Mouse (Mus musculus): Measurements from ENCODE around the gene Lyzl4. TPM values are rescaled to one million over a fixed set of nuclear protein-coding genes. Genes with fewer than 3 reads are reported as not detected.
"Not testable (repeated sequence)": the region's sequence is repeated elsewhere in the genome, so short reads cannot be mapped to it uniquely, and the experiment has no call there.

Gene Lyzl4
- polyA plus RNA-seq, 1 experiment from 2014 or later = 0.41 TPM

DNA sequence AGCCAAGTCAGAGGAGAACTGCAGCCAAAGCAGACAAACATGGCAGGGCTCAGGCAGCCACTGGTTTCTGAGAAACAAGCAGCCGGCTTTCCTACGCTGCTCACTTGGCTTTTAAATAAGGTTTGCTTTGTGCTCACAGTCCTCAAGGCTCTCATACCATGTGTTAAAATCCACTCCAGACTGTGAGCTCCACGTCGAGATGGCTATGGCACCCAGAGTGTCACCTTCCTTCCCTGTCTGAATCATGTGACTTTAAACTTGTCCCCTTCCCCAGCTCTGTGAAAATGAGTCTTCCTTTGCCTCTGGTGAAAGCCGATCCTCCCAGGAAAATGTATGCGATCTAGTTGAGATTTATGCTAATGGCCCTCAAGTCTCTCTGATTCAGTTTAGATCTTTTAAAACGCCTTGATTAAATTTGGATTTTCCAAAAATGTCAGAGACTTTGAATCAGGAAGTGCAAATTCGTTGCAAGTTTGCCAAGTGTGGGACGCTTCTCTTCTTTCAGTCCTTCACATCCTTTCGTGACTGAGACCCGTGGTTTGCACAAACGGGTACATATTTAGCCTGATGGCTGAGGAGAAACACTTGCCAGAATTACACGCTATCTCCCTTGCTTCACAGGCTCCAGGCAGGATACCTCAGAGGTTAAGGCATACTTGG lies 41.6 kb downstream of the Lyzl4 start:
- H3K27ac ChIP-seq (ENCODE audit: low read length) = no peak overlapping the region
- H3K36me3 ChIP-seq (ENCODE audit: control insufficient read depth, insufficient read depth, low read length) = no peaks in the 10 kb centered on the region
- ATAC-seq (ENCODE audit: insufficient read depth, low FRiP score) = no peak
- no peaks in the 10 kb centered on the region for H3K27me3 ChIP-seq (ENCODE audit: control insufficient read depth, insufficient read depth, low read length)
- H3K4me3 ChIP-seq (replicated peaks; ENCODE audit: low read length) = no peak overlapping the region
- no peak overlapping the region for H3K4me2 ChIP-seq (ENCODE audit: low read depth, low read length)
- H3K9ac ChIP-seq (ENCODE audit: low read length) = no peak overlapping the region
- H3K4me1 ChIP-seq (ENCODE audit: control insufficient read depth, insufficient read depth, low read length) = 0 out of 2 replicates have a peak, but pooled peaks cover 11% of the 10 kb centered on the region
- 35% methylated on average over 13 of the region's 13 CpGs for WGBS
- no peaks in the 10 kb centered on the region for H3K9me3 ChIP-seq (replicated peaks; ENCODE audit: control insufficient read depth, low read length)

DNA sequence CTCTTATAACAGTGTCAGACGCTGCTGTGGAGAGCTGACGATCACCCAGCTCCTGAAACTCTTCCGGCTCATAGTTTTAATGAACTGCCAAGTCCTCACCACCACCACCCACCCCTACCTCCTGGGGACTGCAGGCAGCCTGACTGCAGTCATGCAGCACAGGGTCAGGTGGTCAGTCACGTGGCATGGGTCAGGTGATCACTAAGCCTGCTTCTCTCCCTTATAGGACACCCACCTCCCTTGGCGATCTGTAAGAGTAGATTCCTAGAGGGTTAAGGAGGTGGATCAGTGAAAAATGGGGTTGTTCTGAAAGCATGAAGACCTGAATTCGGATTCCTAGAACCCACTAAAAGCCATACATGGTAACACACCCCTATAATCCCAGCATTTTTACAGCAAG lies 42.3 kb downstream of the Lyzl4 start:
- no peak for ATAC-seq (ENCODE audit: insufficient read depth, low FRiP score)
- Histone ChIP-seq H3K36me3 (ENCODE audit: control insufficient read depth, insufficient read depth, low read length) (no peaks in the 10 kb centered on the region), H3K27ac (ENCODE audit: low read length) (no peak overlapping the region), H3K4me3 (replicated peaks; ENCODE audit: low read length) (no peak overlapping the region), H3K9ac (ENCODE audit: low read length) (no peak overlapping the region), H3K9me3 (replicated peaks; ENCODE audit: control insufficient read depth, low read length) (no peaks in the 10 kb centered on the region), H3K27me3 (ENCODE audit: control insufficient read depth, insufficient read depth, low read length) (no peaks in the 10 kb centered on the region), H3K4me1 (ENCODE audit: control insufficient read depth, insufficient read depth, low read length) (0 out of 2 replicates have a peak, but pooled peaks cover 11% of the 10 kb centered on the region), H3K4me2 (ENCODE audit: low read depth, low read length) (no peak overlapping the region)
- WGBS = 81% methylated on average over 6 of the region's 6 CpGs

DNA sequence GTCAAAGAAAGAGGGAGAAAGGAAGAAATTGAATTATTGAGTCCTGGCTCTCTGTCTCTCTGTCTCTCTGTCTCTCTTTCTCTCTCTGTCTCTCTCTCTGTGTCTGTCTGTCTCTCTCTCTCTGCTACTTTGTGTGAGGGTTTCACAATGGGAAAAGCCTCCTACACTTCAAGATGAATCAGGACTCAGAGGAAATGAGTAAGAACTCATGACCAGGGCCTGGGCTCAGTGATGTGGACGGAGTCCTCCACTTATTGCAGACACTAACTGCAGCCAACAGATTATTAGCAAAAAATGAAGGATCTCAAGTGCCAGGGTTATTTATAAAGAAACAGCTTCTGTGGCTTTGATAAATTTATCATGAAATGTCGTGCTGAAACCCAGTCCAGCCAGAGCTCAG lies 43.8 kb downstream of the Lyzl4 start:
- Histone ChIP-seq H3K27ac (ENCODE audit: low read length) (no peak overlapping the region), H3K9ac (ENCODE audit: low read length) (no peak overlapping the region), H3K4me3 (replicated peaks; ENCODE audit: low read length) (no peak overlapping the region), H3K36me3 (ENCODE audit: control insufficient read depth, insufficient read depth, low read length) (no peaks in the 10 kb centered on the region), H3K27me3 (ENCODE audit: control insufficient read depth, insufficient read depth, low read length) (no peaks in the 10 kb centered on the region), H3K4me2 (ENCODE audit: low read depth, low read length) (no peak overlapping the region), H3K9me3 (replicated peaks; ENCODE audit: control insufficient read depth, low read length) (no peaks in the 10 kb centered on the region), H3K4me1 (ENCODE audit: control insufficient read depth, insufficient read depth, low read length) (0 out of 2 replicates have a peak, but pooled peaks cover 11% of the 10 kb centered on the region)
- 60% methylated on average over 2 of the region's 2 CpGs for WGBS
- no peak for ATAC-seq (ENCODE audit: insufficient read depth, low FRiP score)

DNA sequence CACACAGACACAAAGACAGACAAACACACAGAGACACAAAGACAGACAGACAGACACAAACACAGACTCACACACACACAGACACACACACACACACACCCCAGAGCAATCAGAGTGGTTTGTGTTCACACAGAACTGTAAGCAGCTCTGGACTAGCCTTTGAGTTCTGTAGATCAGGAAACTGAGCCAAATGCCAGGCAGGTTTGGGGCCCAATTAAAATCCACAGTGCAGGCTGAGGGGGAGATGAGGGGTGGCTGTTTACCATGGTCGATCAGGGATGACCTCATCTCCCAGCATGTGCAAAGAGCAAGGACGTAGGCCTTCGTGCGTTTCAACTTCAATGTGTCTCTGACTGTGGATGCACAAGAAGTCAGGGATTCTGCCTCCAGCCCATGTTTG lies 47.1 kb downstream of the Lyzl4 start:
- no peak for ATAC-seq (ENCODE audit: insufficient read depth, low FRiP score)
- Histone ChIP-seq H3K9me3 (replicated peaks; ENCODE audit: control insufficient read depth, low read length) (no peaks in the 10 kb centered on the region), H3K36me3 (ENCODE audit: control insufficient read depth, insufficient read depth, low read length) (no peaks in the 10 kb centered on the region), H3K27me3 (ENCODE audit: control insufficient read depth, insufficient read depth, low read length) (no peaks in the 10 kb centered on the region), H3K4me3 (replicated peaks; ENCODE audit: low read length) (no peak overlapping the region), H3K4me1 (ENCODE audit: control insufficient read depth, insufficient read depth, low read length) (peaks cover 2% of the 10 kb centered on the region; the same call in 1 of the 2 replicates), H3K4me2 (ENCODE audit: low read depth, low read length) (no peak overlapping the region), H3K27ac (ENCODE audit: low read length) (no peak overlapping the region), H3K9ac (ENCODE audit: low read length) (no peak overlapping the region)
- WGBS = 56% methylated on average over 4 of the region's 4 CpGs

DNA sequence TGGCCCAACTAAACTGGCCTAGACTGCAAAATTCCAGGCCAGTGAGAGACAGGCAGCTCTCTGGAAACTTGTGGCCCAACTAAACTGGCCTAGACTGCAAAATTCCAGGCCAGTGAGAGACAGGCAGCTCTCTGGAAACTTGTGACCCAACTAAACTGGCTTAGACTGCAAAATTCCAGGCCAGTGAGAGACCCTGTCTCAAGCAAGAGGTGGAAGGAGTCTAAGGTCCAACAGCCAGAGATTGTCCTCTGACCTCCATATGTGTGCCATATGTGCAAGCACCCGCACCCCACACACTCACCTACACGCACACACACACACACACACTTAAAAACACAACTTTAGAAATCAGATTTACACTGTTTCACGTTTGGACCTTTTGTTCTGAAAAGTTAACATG lies 48.1 kb downstream of the Lyzl4 start:
- 81% methylated on average over 3 of the region's 3 CpGs for WGBS
- not testable (repeated sequence) for H3K4me3 ChIP-seq (replicated peaks; ENCODE audit: low read length); H3K4me1 ChIP-seq (ENCODE audit: control insufficient read depth, insufficient read depth, low read length); H3K9me3 ChIP-seq (replicated peaks; ENCODE audit: control insufficient read depth, low read length); H3K9ac ChIP-seq (ENCODE audit: low read length); H3K4me2 ChIP-seq (ENCODE audit: low read depth, low read length); H3K27ac ChIP-seq (ENCODE audit: low read length); ATAC-seq (ENCODE audit: insufficient read depth, low FRiP score); H3K27me3 ChIP-seq (ENCODE audit: control insufficient read depth, insufficient read depth, low read length); H3K36me3 ChIP-seq (ENCODE audit: control insufficient read depth, insufficient read depth, low read length)

DNA sequence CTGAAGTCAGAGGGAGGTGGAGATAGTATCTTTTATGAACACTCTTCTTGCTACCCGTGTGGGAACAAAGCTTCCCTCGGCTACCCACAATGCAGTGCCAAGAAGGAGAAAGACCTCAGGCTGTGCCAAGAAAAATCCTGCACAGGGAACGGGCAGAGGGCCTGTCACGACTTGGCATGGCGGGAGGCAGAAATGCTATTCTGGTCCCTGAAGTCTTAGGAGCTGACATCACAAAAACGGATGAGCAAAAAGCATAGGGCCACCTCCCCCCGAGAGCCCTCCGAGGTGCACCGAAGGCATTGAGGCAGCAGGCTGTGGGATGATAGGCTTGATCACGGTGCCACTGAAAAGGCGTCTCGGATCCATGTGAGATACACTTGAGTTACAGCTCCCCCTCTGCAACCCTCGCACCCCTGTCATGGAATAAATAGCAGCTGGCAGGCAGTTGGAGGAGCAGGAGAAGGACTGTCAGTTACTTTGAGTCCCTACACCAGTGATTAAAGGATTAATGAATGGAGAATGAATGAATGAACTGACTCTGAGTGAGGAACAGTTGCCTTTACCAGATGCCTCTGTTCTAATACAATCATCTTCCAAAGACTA lies 48.8 kb downstream of the Lyzl4 start:
- WGBS = 76% methylated on average over 13 of the region's 13 CpGs
- Histone ChIP-seq H3K4me2 (ENCODE audit: low read depth, low read length) (no peak overlapping the region), H3K36me3 (ENCODE audit: control insufficient read depth, insufficient read depth, low read length) (no peaks in the 10 kb centered on the region), H3K9ac (ENCODE audit: low read length) (no peak overlapping the region), H3K9me3 (replicated peaks; ENCODE audit: control insufficient read depth, low read length) (peaks cover 11% of the 10 kb centered on the region; the same call in 1 of the 2 replicates), H3K4me1 (ENCODE audit: control insufficient read depth, insufficient read depth, low read length) (peaks cover 7% of the 10 kb centered on the region; the same call in 1 of the 2 replicates), H3K4me3 (replicated peaks; ENCODE audit: low read length) (no peak overlapping the region), H3K27ac (ENCODE audit: low read length) (no peak overlapping the region), H3K27me3 (ENCODE audit: control insufficient read depth, insufficient read depth, low read length) (no peaks in the 10 kb centered on the region)
- ATAC-seq (ENCODE audit: insufficient read depth, low FRiP score) = no peak

DNA sequence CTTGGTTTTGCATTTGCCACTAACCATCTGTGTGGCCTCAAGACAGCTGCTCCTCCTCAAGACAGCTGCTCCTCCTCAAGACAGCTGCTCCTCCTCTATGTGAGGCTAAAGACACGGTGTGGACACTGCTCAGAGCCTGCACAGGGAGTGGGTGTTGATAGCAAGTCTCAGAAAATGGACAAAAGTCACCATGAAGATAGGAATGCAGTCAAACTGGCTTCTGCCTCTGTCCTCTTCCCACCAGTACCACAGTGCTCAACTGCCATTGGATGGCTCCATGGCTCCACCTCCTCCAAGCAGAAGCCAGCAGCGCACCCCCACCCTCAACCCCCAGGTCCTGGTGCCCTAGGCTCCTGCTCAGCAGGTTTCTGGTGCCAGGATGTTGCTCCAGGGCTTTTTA lies 52.4 kb downstream of the Lyzl4 start:
- peaks cover 11% of the 10 kb centered on the region; the same call in 1 of the 2 replicates for H3K9me3 ChIP-seq (replicated peaks; ENCODE audit: control insufficient read depth, low read length)
- peak; percentile 74 for ATAC-seq (ENCODE audit: insufficient read depth, low FRiP score)
- no peaks in the 10 kb centered on the region for H3K27me3 ChIP-seq (ENCODE audit: control insufficient read depth, insufficient read depth, low read length)
- no peaks in the 10 kb centered on the region for H3K36me3 ChIP-seq (ENCODE audit: control insufficient read depth, insufficient read depth, low read length)
- 42% methylated on average over 2 of the region's 2 CpGs for WGBS
- no peak overlapping the region for H3K4me2 ChIP-seq (ENCODE audit: low read depth, low read length)
- H3K27ac ChIP-seq (ENCODE audit: low read length) = peak overlapping the region; percentile 51; the same call in 1 of the 2 replicates
- no peak overlapping the region for H3K4me3 ChIP-seq (replicated peaks; ENCODE audit: low read length)
- H3K9ac ChIP-seq (ENCODE audit: low read length) = no peak overlapping the region
- H3K4me1 ChIP-seq (ENCODE audit: control insufficient read depth, insufficient read depth, low read length) = peaks cover 7% of the 10 kb centered on the region; the same call in 1 of the 2 replicates

DNA sequence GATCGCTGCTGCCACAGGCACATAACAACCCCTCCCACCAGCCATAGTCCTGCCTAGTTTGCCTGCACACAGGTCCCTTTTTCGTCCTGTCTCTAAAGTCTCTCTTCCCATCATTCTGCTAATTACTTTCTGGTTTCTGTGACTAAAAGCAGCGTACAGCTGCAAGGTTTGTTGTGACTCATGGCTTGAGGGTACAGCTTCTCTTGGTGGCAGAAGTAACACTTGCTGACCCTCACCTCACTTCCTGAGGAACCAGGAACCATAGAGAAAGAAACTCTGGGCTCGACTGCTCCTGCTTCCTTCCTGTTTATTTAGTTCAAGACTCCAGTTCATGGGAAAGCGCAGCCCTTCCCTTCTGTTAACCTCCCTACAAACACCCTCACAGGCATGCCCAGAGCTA lies 67.5 kb downstream of the Lyzl4 start:
- Histone ChIP-seq H3K4me1 (ENCODE audit: control insufficient read depth, insufficient read depth, low read length) (peaks cover 4% of the 10 kb centered on the region; the same call in 1 of the 2 replicates), H3K9ac (ENCODE audit: low read length) (no peak overlapping the region), H3K4me3 (replicated peaks; ENCODE audit: low read length) (no peak overlapping the region), H3K9me3 (replicated peaks; ENCODE audit: control insufficient read depth, low read length) (no peaks in the 10 kb centered on the region), H3K4me2 (ENCODE audit: low read depth, low read length) (no peak overlapping the region), H3K27me3 (ENCODE audit: control insufficient read depth, insufficient read depth, low read length) (no peaks in the 10 kb centered on the region), H3K36me3 (ENCODE audit: control insufficient read depth, insufficient read depth, low read length) (no peaks in the 10 kb centered on the region), H3K27ac (ENCODE audit: low read length) (no peak overlapping the region)
- ATAC-seq (ENCODE audit: insufficient read depth, low FRiP score) = no peak
- WGBS = 53% methylated on average over 5 of the region's 5 CpGs

DNA sequence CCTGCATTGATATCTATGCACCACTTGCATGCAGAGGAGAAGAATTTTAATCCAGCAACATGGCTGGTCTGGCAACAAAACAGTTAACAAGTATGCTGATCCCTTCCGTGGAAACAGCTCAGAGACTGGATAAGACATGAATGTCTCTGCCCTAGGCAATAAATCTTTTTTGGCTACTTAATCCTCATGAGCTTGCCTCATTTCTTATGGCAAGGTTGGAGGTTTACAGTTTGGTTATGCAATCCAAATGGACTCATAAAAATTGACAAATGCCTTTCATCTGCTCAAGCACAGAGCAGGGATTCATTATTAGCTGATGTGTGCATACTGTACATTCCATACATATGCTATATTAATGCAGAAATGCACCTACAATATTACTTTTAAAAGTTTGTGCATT lies 73.4 kb downstream of the Lyzl4 start:
- Histone ChIP-seq H3K4me2 (ENCODE audit: low read depth, low read length) (no peak overlapping the region), H3K27me3 (ENCODE audit: control insufficient read depth, insufficient read depth, low read length) (no peaks in the 10 kb centered on the region), H3K36me3 (ENCODE audit: control insufficient read depth, insufficient read depth, low read length) (no peaks in the 10 kb centered on the region), H3K9me3 (replicated peaks; ENCODE audit: control insufficient read depth, low read length) (no peaks in the 10 kb centered on the region), H3K27ac (ENCODE audit: low read length) (no peak overlapping the region), H3K4me3 (replicated peaks; ENCODE audit: low read length) (no peak overlapping the region), H3K9ac (ENCODE audit: low read length) (no peak overlapping the region), H3K4me1 (ENCODE audit: control insufficient read depth, insufficient read depth, low read length) (no peaks in the 10 kb centered on the region)
- 11% methylated on average over 1 of the region's 1 CpGs for WGBS
- ATAC-seq (ENCODE audit: insufficient read depth, low FRiP score) = no peak
